Mouse (Mus musculus) limb, embryonic 12.5 days (tissue): ENCODE results near the gene Oard1. TPM values are rescaled to one million over a fixed set of nuclear protein-coding genes. Genes with fewer than 3 reads are reported as not detected.

Source experiments
- ATAC-seq: fragments of 200-750 bp; cut with Nextera tagmentation; 2 replicates; pipeline ENCODE4 v1.8.0; 2017; ENCODE audit warnings: low read depth, moderate TSS enrichment; ENCODE audit not compliant: insufficient number of reproducible peaks, insufficient read depth, low FRiP score, low TSS enrichment
- H3K27ac ChIP-seq: fragments of 300-500 bp; sonication (generic); 2 replicates; pipeline ENCODE4 v1.5.1; 2016; ENCODE audit warnings: mild to moderate bottlenecking, moderate library complexity
- H3K27me3 ChIP-seq: fragments of 300-500 bp; sonication (generic); 2 replicates; pipeline ENCODE4 v1.6.1; 2016; ENCODE audit warnings: mild to moderate bottlenecking, moderate library complexity
- H3K36me3 ChIP-seq: fragments of 300-500 bp; sonication (generic); 2 replicates; pipeline ENCODE4 v1.6.1; 2016; ENCODE audit warnings: mild to moderate bottlenecking, moderate library complexity
- H3K4me1 ChIP-seq: fragments of 300-500 bp; sonication (generic); replicated peaks from 2 replicates; pipeline ENCODE4 v1.6.1; 2016
- H3K4me2 ChIP-seq: fragments of 300-500 bp; sonication (generic); 2 replicates; pipeline ENCODE4 v1.6.1; 2016; ENCODE audit warnings: mild to moderate bottlenecking, moderate library complexity
- H3K4me3 ChIP-seq: fragments of 300-500 bp; sonication (generic); replicated peaks from 2 replicates; pipeline ENCODE4 v1.5.1; 2016; ENCODE audit warnings: mild to moderate bottlenecking
- H3K9ac ChIP-seq: fragments of 300-500 bp; sonication (generic); replicated peaks from 2 replicates; pipeline ENCODE4 v1.6.1; 2016; ENCODE audit warnings: mild to moderate bottlenecking, moderate library complexity
- H3K9me3 ChIP-seq: fragments of 300-500 bp; sonication (generic); 2 replicates; pipeline ENCODE4 v1.6.1; 2016; ENCODE audit warnings: mild to moderate bottlenecking, moderate library complexity
- WGBS: fragments of 180-500 bp; shearing (Covaris S2); methylation state at CpG from one replicate; pipeline ENCODE4 v1.1.7; 2016; 5-methylcytosine and 5-hydroxymethylcytosine counted together
- polyA plus RNA-seq: library from polyadenylated mRNA; unstranded; fragments of >200 nt; fragmentation: Nextera tagmentation; extraction: Ambion mirVana; gene quantifications from 2 replicates; pipeline ENCODE4 v1.2.1, GENCODE M21; 2016

Oard1 gene
- polyA plus RNA-seq, 1 experiment from 2014 or later = 59.5 TPM

GRCm38 (mm10) chr17:48457971-48458653 is 48.3 kb downstream of the Oard1 start:
- Histone ChIP-seq H3K36me3 (no peaks in the 10 kb centered on the region), H3K4me2 (no peak overlapping the region), H3K9me3 (no peaks in the 10 kb centered on the region), H3K27ac (no peak overlapping the region), H3K27me3 (no peaks in the 10 kb centered on the region), H3K9ac (no peak overlapping the region), H3K4me1 (no peaks in the 10 kb centered on the region; the same call in 1 of the 2 replicates), H3K4me3 (no peak overlapping the region)
- ATAC-seq = no peak
- WGBS = 82% methylated on average over 13 of the region's 13 CpGs

GRCm38 (mm10) chr17:48462096-48462495 is 52.3 kb downstream of the Oard1 start:
- Histone ChIP-seq H3K4me3 (no peak overlapping the region), H3K36me3 (no peaks in the 10 kb centered on the region), H3K4me1 (peaks cover 11% of the 10 kb centered on the region), H3K9me3 (no peaks in the 10 kb centered on the region), H3K9ac (no peak overlapping the region), H3K27ac (no peak overlapping the region), H3K27me3 (peaks cover 16% of the 10 kb centered on the region), H3K4me2 (no peak overlapping the region)
- no peak for ATAC-seq
- WGBS = 94% methylated on average over 13 of the region's 13 CpGs

GRCm38 (mm10) chr17:48463391-48463790 is 53.6 kb downstream of the Oard1 start:
- Histone ChIP-seq H3K4me1 (peaks cover 13% of the 10 kb centered on the region), H3K9ac (no peak overlapping the region), H3K4me2 (no peak overlapping the region), H3K4me3 (no peak overlapping the region), H3K9me3 (no peaks in the 10 kb centered on the region), H3K36me3 (no peaks in the 10 kb centered on the region), H3K27ac (no peak overlapping the region), H3K27me3 (peaks cover 23% of the 10 kb centered on the region)
- ATAC-seq = no peak
- 90% methylated on average over 4 of the region's 4 CpGs for WGBS

Other genes with a start within 250 kb of the Oard1 start
- gene A530064D06Rik, start 242.7 kb upstream of the Oard1 start, polyA plus RNA-seq = not detected in 2 replicates
- 0.13 TPM in 1 of 2 replicates, not detected in the other for gene Trem1, start 177.2 kb upstream of the Oard1 start, polyA plus RNA-seq
- gene Trem3, start 162.2 kb upstream of the Oard1 start, polyA plus RNA-seq = not detected in 2 replicates
- gene Treml4, start 145.7 kb upstream of the Oard1 start, polyA plus RNA-seq = not detected in 2 replicates
- gene Treml2, start 110.5 kb upstream of the Oard1 start, polyA plus RNA-seq = 0.10 and 0.58 TPM in 2 replicates
- gene B430306N03Rik, start 93.9 kb upstream of the Oard1 start, polyA plus RNA-seq = 0.10 TPM in 1 of 2 replicates, not detected in the other
- 1.9 and 2.0 TPM in 2 replicates for gene Trem2, start 63.6 kb upstream of the Oard1 start, polyA plus RNA-seq
- gene Treml1, start 50.1 kb upstream of the Oard1 start, polyA plus RNA-seq = 2.0 and 2.3 TPM in 2 replicates
- 19.7 and 21.3 TPM in 2 replicates for gene Nfya, start 108 bp upstream of the Oard1 start, polyA plus RNA-seq
- 8.1 and 8.2 TPM in 2 replicates for gene Apobec2, start 22.9 kb downstream of the Oard1 start, polyA plus RNA-seq
- gene Tspo2, start 41.5 kb downstream of the Oard1 start, polyA plus RNA-seq = 2.1 and 3.0 TPM in 2 replicates
- gene Unc5cl, start 44.9 kb downstream of the Oard1 start, polyA plus RNA-seq = 0.12 and 0.28 TPM in 2 replicates